Mouse (Mus musculus) hindbrain, embryonic 15.5 days (tissue): Measurements from ENCODE around the gene Espnl. TPM values are rescaled to one million over a fixed set of nuclear protein-coding genes. Genes with fewer than 3 reads are reported as not detected.

ENCODE experiments used
- ATAC-seq: fragments of 200-750 bp; cut with Nextera tagmentation; 2 replicates; pipeline ENCODE4 v1.8.0; 2017; ENCODE audit warnings: low read depth, moderate number of reproducible peaks, moderate TSS enrichment; ENCODE audit not compliant: low FRiP score
- H3K27ac ChIP-seq: fragments of 300-500 bp; sonication (generic); replicated peaks from 2 replicates; pipeline ENCODE4 v1.5.1; 2015; ENCODE audit warnings: mild to moderate bottlenecking, inconsistent platforms
- H3K27me3 ChIP-seq: fragments of 300-500 bp; sonication (generic); 2 replicates; pipeline ENCODE4 v1.6.1; 2015; ENCODE audit warnings: control low read depth, inconsistent platforms
- H3K36me3 ChIP-seq: fragments of 300-500 bp; sonication (generic); 2 replicates; pipeline ENCODE4 v1.6.1; 2015; ENCODE audit warnings: control low read depth, inconsistent platforms
- H3K4me1 ChIP-seq: fragments of 300-500 bp; sonication (generic); replicated peaks from 2 replicates; pipeline ENCODE4 v1.6.1; 2015; ENCODE audit warnings: control low read depth, inconsistent platforms
- H3K4me2 ChIP-seq: fragments of 300-500 bp; sonication (generic); 2 replicates; pipeline ENCODE4 v1.6.1; 2015; ENCODE audit warnings: moderate library complexity, mild to moderate bottlenecking, inconsistent platforms
- H3K4me3 ChIP-seq: fragments of 300-500 bp; sonication (generic); 2 replicates; pipeline ENCODE4 v1.5.1; 2015; ENCODE audit warnings: mild to moderate bottlenecking, inconsistent platforms
- H3K9ac ChIP-seq: fragments of 300-500 bp; sonication (generic); 2 replicates; pipeline ENCODE4 v1.6.1; 2015; ENCODE audit warnings: inconsistent platforms
- H3K9me3 ChIP-seq: fragments of 300-500 bp; sonication (generic); 2 replicates; pipeline ENCODE4 v1.6.1; 2016; ENCODE audit warnings: control low read depth, inconsistent platforms
- WGBS: fragments of 180-500 bp; shearing (Covaris S2); methylation state at CpG from one replicate; pipeline ENCODE4 v1.1.7; 2015; 5-methylcytosine and 5-hydroxymethylcytosine counted together
- polyA plus RNA-seq: library from polyadenylated mRNA; unstranded; fragments of >200 nt; fragmentation: Nextera tagmentation; extraction: Ambion mirVana; gene quantifications from 2 replicates; pipeline ENCODE4 v1.2.1, GENCODE M21; 2015

The Espnl gene
- polyA plus RNA-seq, 1 experiment from 2014 or later = 0.18 TPM

DNA sequence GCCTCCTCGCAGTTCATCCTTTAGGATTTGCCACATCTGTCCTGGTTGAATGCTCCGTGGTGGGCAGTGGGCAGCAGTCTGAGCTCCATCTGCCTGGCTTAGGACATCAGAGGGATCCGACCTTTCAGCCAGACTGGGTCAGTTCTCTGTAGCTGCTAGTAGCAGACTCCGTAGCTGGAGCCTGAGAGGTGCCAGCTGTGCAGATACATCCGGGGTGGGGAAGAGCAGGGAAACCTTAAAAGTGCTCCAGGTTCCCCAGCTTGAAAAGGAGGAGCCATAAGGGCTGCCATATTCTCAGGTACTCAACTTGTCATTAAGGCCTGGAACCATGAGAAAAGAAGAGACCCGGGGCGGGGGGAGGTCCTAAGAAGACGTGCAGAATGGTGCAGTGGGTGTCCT is 43.9 kb downstream of the Espnl start:
- Histone ChIP-seq H3K36me3 (no peaks in the 10 kb centered on the region; the same call in 1 of the 2 replicates), H3K4me2 (peak overlapping the region; percentile 80), H3K9ac (no peak overlapping the region), H3K9me3 (no peaks in the 10 kb centered on the region), H3K27me3 (peaks cover 15% of the 10 kb centered on the region), H3K4me3 (peak overlapping the region; percentile 37), H3K4me1 (peaks cover 8% of the 10 kb centered on the region), H3K27ac (no peak overlapping the region)
- no peak for ATAC-seq
- 29% methylated on average over 8 of the region's 8 CpGs for WGBS

DNA sequence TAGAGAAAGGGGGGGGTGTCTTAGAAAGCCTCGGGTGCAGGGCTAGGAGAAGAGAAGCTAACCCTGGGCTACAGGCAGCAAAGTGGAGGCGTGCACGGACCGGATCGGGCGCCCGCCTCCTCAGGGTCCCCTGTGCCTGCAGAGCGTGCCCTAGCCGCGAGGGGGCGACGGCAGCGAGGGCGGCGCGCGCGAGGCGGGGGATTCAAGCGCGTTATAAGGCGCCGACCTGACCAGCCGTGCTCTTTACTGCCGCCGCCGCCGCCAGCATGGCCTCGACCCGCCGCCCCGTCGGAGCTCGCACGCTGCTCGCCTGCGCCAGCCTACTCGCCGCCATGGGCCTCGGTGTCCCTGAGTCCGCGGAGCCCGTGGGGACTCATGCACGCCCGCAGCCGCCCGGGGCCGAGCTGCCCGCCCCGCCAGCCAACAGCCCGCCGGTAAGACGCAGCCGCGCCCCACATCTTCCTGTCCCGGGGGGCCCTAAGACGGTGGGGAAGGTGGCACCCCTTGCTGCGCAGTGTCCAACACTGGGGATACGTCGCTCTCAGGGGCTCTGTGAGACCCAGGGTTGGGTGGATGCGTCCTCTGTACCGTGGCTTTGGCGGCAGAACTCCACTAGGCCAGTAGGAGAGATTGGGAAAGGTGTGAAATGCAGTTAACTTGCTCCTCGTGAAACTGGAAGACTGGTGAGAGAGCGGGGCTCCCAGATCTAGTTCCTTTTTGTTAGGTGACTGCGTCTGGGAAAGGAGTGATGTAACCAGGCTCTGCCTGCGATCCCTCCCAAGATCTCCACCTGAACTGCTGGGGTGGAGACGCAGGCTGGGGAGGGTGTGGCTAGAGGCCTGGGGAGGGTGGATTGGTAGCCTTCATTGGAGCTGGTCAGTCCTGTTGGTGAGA is 44.6 kb downstream of the Espnl start, which contains the start of gene Erfe:
Erfe (plus strand) TSS at position 216 of the 894 bp plus-strand sequence.
- peak within 1 kb of the TSS; percentile 35; the same call in 1 of the 2 replicates for H3K9ac ChIP-seq
- WGBS = under 1% methylated on average over 61 of the region's 68 CpGs
- peaks cover 8% of the 10 kb centered on the region for H3K4me1 ChIP-seq
- peaks cover 3% of the 10 kb centered on the region; the same call in 1 of the 2 replicates for H3K36me3 ChIP-seq
- ATAC-seq = peak; percentile 25; the same call in 1 of the 2 replicates
- H3K4me2 ChIP-seq = peak within 1 kb of the TSS; percentile 80
- H3K27me3 ChIP-seq = peaks cover 15% of the 10 kb centered on the region
- H3K4me3 ChIP-seq = peak within 1 kb of the TSS; percentile 37
- no peaks in the 10 kb centered on the region for H3K9me3 ChIP-seq
- H3K27ac ChIP-seq = no peak within 1 kb of the TSS

DNA sequence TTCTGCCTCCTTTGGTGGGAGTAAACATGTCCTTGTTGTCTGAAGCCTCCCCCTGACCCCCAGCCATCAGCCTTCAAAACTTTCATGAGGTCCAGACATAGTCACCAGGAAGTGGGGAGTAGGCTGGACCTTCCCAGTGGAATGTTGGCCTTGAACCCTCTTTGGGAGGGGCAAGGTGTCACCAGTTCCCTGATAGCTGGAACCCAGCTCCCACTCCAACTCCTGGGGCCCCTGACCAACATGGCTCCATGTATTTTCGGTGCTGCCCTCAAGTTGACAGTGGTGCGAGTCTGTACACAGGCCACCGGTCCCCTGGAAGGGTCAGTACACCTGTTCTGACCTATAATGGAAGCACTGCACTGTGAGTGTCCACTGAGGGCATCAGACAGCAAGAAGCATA is 45.4 kb downstream of the Espnl start:
- H3K4me2 ChIP-seq = no peak overlapping the region
- ATAC-seq = no peak
- peaks cover 11% of the 10 kb centered on the region for H3K36me3 ChIP-seq
- no peak overlapping the region for H3K9ac ChIP-seq
- H3K4me3 ChIP-seq = no peak overlapping the region
- peaks cover 8% of the 10 kb centered on the region for H3K4me1 ChIP-seq
- no peak overlapping the region for H3K27ac ChIP-seq
- peaks cover 15% of the 10 kb centered on the region for H3K27me3 ChIP-seq
- 99% methylated on average over 3 of the region's 3 CpGs for WGBS
- H3K9me3 ChIP-seq = no peaks in the 10 kb centered on the region

- Histone ChIP-seq H3K9ac (no peak overlapping the region), H3K36me3 (peaks cover 30% of the 10 kb centered on the region), H3K4me3 (no peak overlapping the region), H3K4me1 (peaks cover 8% of the 10 kb centered on the region), H3K9me3 (no peaks in the 10 kb centered on the region), H3K27me3 (peaks cover 15% of the 10 kb centered on the region), H3K27ac (no peak overlapping the region), H3K4me2 (no peak overlapping the region)
- WGBS = 74% methylated on average over 4 of the region's 4 CpGs
- no peak for ATAC-seq
Measured at GRCm38 (mm10) chr1:91369408-91369807, 47.5 kb downstream of the Espnl start.

DNA sequence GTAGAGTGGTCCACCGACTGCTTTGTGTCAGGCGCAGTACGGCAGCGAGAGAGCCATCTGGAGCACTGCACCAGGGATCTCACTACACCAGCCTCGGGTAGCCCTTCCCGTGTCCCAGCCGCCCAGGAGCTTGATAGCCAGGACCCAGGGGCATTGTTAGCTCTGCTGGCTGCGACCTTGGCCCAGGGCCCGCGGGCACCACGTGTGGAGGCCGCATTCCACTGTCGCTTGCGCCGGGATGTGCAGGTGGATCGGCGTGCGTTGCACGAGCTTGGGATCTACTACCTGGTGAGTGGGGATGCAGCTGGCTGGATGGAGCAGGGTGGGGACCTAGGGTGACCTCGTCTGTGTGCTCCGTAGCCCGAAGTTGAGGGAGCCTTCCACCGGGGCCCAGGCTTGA is 48.2 kb downstream of the Espnl start:
- peaks cover 8% of the 10 kb centered on the region for H3K4me1 ChIP-seq
- H3K27ac ChIP-seq = no peak overlapping the region
- peaks cover 15% of the 10 kb centered on the region for H3K27me3 ChIP-seq
- no peaks in the 10 kb centered on the region for H3K9me3 ChIP-seq
- H3K4me2 ChIP-seq = no peak overlapping the region
- no peak overlapping the region for H3K9ac ChIP-seq
- no peak overlapping the region for H3K4me3 ChIP-seq
- peaks cover 35% of the 10 kb centered on the region for H3K36me3 ChIP-seq
- WGBS = 84% methylated on average over 23 of the region's 23 CpGs
- ATAC-seq = no peak

GRCm38 (mm10) chr1:91373414-91373835 is 51.5 kb downstream of the Espnl start:
- H3K36me3 ChIP-seq = peaks cover 69% of the 10 kb centered on the region
- H3K4me1 ChIP-seq = no peaks in the 10 kb centered on the region
- H3K4me3 ChIP-seq = no peak overlapping the region
- no peaks in the 10 kb centered on the region for H3K27me3 ChIP-seq
- 91% methylated on average over 6 of the region's 6 CpGs for WGBS
- H3K27ac ChIP-seq = no peak overlapping the region
- ATAC-seq = no peak
- H3K4me2 ChIP-seq = no peak overlapping the region
- H3K9me3 ChIP-seq = no peaks in the 10 kb centered on the region
- no peak overlapping the region for H3K9ac ChIP-seq

DNA sequence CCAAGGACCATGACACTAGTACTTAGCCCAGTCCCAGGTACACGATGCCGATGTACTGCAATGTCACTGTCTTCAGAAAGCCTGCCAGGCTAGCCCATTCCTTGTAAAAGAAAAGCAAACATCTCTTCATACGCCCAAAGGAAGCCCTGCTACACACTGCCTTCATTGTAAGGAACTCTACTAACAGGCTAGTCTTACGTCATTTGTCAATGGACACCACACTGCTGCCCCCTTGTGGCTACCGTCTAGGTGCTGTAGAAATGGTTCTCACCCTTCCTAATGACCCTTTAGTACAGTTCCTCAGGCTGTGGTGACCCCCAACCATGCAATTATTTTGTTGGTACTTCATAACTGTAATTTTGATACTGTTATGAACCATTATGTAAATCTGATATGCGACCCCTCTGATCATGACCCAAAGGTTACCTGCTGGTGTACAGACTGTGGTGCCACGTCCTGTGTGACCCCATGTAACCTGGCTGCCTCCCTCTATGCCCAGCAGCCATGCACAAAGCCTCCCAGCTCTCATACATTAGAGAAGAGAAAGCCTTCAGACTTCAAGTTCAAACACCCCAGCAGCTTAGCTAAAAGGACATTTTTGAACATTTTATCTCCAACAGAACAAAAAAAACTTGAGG is 58.7 kb downstream of the Espnl start:
- Histone ChIP-seq H3K4me3 (no peak overlapping the region), H3K4me1 (no peaks in the 10 kb centered on the region), H3K27ac (no peak overlapping the region), H3K27me3 (no peaks in the 10 kb centered on the region), H3K4me2 (no peak overlapping the region), H3K9ac (no peak overlapping the region), H3K9me3 (no peaks in the 10 kb centered on the region), H3K36me3 (peaks cover 93% of the 10 kb centered on the region)
- ATAC-seq = peak; percentile 66
- 55% methylated on average over 7 of the region's 7 CpGs for WGBS

- Histone ChIP-seq H3K27me3 (no peaks in the 10 kb centered on the region), H3K27ac (no peak overlapping the region), H3K9me3 (no peaks in the 10 kb centered on the region), H3K4me3 (no peak overlapping the region), H3K36me3 (peaks cover 90% of the 10 kb centered on the region), H3K4me2 (no peak overlapping the region), H3K4me1 (no peaks in the 10 kb centered on the region), H3K9ac (no peak overlapping the region)
- ATAC-seq = no peak
- WGBS = 95% methylated on average over 4 of the region's 4 CpGs
Measured at GRCm38 (mm10) chr1:91381091-91381471, 59.2 kb downstream of the Espnl start.

GRCm38 (mm10) chr1:91390369-91390768 is 68.5 kb downstream of the Espnl start:
- 96% methylated on average over 5 of the region's 5 CpGs for WGBS

GRCm38 (mm10) chr1:91397927-91398259 is 76.0 kb downstream of the Espnl start:
- Histone ChIP-seq H3K4me1 (peaks cover 28% of the 10 kb centered on the region), H3K27ac (peak overlapping the region; percentile 91), H3K9ac (peak overlapping the region; percentile 75), H3K4me3 (peak overlapping the region; percentile 78), H3K36me3 (0 out of 2 replicates have a peak, but pooled peaks cover 12% of the 10 kb centered on the region), H3K4me2 (peak overlapping the region; percentile 84), H3K9me3 (no peaks in the 10 kb centered on the region), H3K27me3 (no peaks in the 10 kb centered on the region)
- WGBS = under 1% methylated on average over 12 of the region's 12 CpGs
- no peak for ATAC-seq

More at GRCm38 (mm10) chr1:91390369-91390768, 68.5 kb downstream of the Espnl start:
- Histone ChIP-seq H3K4me1 (peaks cover 8% of the 10 kb centered on the region; the same call in 1 of the 2 replicates), H3K27me3 (no peaks in the 10 kb centered on the region), H3K9ac (no peak overlapping the region), H3K4me2 (no peak overlapping the region), H3K27ac (no peak overlapping the region), H3K36me3 (peaks cover 60% of the 10 kb centered on the region), H3K9me3 (no peaks in the 10 kb centered on the region), H3K4me3 (no peak overlapping the region)
- no peak for ATAC-seq
